In the genomic region with DNA sequence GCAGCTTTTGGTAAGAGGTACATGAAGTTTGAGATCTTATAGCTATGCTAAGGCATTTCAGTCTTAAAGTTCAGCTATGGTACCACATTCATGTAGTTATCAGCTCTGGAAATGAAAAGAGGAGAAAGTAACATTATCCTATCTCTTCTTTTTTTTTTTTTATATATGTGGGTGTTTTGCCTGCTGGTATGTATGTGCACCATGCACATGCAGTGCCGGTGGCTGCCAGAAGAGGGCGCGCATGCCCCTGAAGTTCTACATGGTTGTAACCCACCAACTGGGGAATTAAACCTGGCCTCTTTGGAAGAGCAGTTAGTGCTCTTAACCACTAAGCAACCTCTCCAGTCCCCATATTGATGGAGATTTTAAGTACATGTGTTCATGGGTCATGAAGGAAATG, we compare ENCODE assay signal across 8 mouse cellular contexts. TPM values are rescaled to one million over a fixed set of nuclear protein-coding genes. Genes with fewer than 3 reads are reported as not detected.
DNase-seq lines count a peak whose midpoint lies in the region; ATAC-seq and TF ChIP-seq lines count a peak whose summit lies in the region.
"Not testable (repeated sequence)": the region's sequence is repeated elsewhere in the genome, so short reads cannot be mapped to it uniquely, and the experiment has no call there.

No protein-coding gene starts in this region.

- not testable (repeated sequence) for H3K4me1 ChIP-seq in lung, adult 2 months (ENCODE audit: control insufficient read depth, insufficient read depth, low read length)

- not testable (repeated sequence) for TF ChIP-seq POLR2A in lung, adult 2 months (IDR thresholded peaks at IDR 0.05; ENCODE audit: borderline replicate concordance, extremely low read depth, low read depth, low read length)

- peak; percentile 44 for TF ChIP-seq CTCF in Patski (IDR thresholded peaks at IDR 0.05)
- TF ChIP-seq CTCF in lung, adult 2 months (IDR thresholded peaks at IDR 0.05; ENCODE audit: insufficient read depth, low read length) = peak; percentile 10; the same call in 1 of the 2 replicates

- in situ Hi-C loops in Patski (cut with MboI; ENCODE audit: low pct_unique_long_range_greater_than_20kb) = not testable (repeated sequence)

- not testable (repeated sequence) for H3K4me3 ChIP-seq in lung, adult 2 months (replicated peaks; ENCODE audit: extremely low read depth, low read depth, low read length)

- DNase-seq in B cell, adult 2 months = peak; percentile 37 to 52
- not testable (repeated sequence) for DNase-seq in Patski (ENCODE audit: low read depth, low spot score); lung, adult 2 months
- peak; percentile 9 for DNase-seq in c-Kit-positive CD71-positive TER-119-negative erythroid progenitor cells, embryonic 14.5 days (ENCODE audit: low read depth)
- peak; percentile 11 for DNase-seq in kidney, postnatal 10 days
- peak; percentile 9 to 47 for DNase-seq in spleen, postnatal 10 days (ENCODE audit: low spot score in 2 of 2)
- peak; percentile 20 to 31 for DNase-seq in thymus, postnatal 36 days

- WGBS in lung, adult 2 months = 49% methylated on average over 3 of the region's 3 CpGs

- ATAC-seq in Patski = not testable (repeated sequence)
- peak; percentile 57; the same call in 1 of the 2 replicates for ATAC-seq in erythroblast, adult 5-6 weeks (replicated peaks; ENCODE audit: low FRiP score, poor library complexity, severe bottlenecking)

- CTCF ChIA-PET in Patski (lab: Charles Lee) = not testable (repeated sequence)

- POLR2A ChIA-PET in Patski (lab: Charles Lee) = not testable (repeated sequence)

- H3K27me3 ChIP-seq in Patski = not testable (repeated sequence)

RNA-seq across cellular contexts. Expression of a gene that starts 49.5 kb away (rescaled TPM):
- 128 TPM for polyA plus RNA-seq in Patski (2021)
- 22.7 and 40.3 TPM in 2 replicates for total RNA-seq in erythroblast, adult 5-6 weeks (2015; ENCODE audit: low replicate concordance)
- 43.6 and 45.2 TPM in 2 replicates for total RNA-seq in erythroblast, adult 5-6 weeks (2017; ENCODE audit: low replicate concordance)
- polyA plus RNA-seq in lung, adult 2 months (2012; rRNA removed) = 17.0 and 23.8 TPM in 2 replicates
